Mouse (Mus musculus) cerebellum, adult 11 months (tissue): ENCODE data around the gene Spaca7.
"Not testable (repeated sequence)": the region's sequence is repeated elsewhere in the genome, so short reads cannot be mapped to it uniquely, and the experiment has no call there.

ENCODE experiments used
- DNase-seq: peaks from one replicate; pipeline ENCODE4 v3.0.0; 2022

Spaca7 gene

DNA sequence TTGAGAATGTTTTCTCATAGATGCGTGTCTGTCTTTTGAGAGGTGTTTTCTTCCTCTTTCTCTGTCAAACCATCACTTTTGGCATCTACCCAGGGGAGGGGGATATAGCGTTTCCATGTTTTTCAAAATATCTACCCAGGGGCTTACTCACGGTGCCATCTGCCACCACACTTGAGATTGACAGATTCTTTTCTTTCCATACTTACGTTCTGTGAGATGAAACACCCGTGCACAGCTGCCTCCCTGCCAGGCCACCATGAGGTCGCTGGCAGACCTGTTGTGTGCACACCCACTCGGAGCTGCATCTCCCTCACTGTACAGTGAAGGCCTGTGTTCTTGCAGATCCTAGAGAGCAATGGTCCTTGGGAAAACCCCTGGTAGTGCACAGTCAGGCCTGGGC is 40.4 kb downstream of the Spaca7 start:
- no peak for DNase-seq

DNA sequence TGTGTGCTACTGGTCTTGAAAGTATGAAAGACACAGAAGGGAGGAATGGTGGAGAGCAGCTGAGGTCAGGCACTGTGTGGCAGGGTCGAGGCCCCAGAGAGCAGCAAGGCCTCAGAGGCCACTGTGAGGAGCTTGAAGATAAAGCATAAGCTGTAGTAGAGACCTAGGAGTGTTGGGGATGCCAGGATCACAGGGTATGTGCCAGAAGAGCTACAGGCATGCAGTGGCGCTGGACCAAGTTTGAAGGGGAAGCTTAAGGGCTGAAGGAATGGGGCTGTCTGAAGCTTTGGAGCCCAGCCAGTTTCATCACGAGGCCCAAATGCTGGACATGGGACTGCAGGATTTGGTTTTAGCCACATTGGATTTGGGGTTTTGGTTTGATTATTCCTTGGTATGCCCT is 44.5 kb downstream of the Spaca7 start:
- not testable (repeated sequence) for DNase-seq

DNA sequence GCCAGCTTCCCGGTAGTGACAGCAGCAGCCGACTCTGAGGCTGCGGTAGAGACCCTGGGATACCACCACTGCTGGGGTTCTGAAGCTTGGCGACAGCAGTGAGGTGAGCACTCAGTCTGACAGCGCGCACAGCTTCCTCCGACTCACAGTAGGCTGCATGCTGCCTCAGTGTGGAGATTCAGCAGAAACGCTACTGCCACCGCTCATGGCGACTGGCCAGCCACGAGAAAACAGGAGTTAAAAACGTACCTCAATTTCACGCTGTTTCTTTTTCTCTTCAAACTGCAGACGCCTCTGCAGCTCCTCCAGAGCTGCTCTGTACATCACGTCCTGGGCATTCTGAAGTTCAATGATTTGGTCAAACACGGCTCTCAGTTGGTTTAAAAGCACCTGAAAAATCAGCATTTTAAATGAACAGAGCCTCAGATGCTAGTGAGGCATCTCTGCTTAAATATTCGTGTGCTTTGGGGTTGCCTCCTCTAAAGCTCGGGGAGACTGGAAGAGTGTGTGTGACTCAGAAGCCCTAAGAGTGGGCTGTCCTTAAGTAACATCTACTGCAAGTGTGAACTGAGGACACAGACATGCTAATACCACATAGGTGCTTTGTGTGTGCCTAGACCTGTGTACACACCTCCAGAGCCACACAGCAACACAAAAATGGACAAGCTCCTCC is 48.9 kb downstream of the Spaca7 start:
- no peak for DNase-seq

DNA sequence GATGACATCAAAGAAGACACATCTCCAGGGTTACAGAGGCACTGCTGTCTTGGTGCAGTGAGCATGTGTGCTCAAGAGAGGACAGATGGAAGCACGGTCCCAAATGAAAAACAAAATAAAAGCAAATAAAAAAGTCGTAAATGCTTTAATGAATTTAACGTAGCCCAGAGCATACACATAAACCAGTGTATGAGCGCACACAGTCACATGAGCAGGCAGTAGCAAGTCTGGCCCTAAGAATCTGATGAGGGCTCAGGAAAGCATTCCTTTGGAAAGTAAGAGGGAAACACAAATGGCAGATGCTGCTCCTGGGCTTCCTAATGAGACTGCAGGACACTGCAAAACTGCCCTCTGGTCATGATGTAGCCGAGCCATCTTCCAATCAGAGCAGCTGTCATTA is 53.1 kb downstream of the Spaca7 start:
- no peak for DNase-seq

DNA sequence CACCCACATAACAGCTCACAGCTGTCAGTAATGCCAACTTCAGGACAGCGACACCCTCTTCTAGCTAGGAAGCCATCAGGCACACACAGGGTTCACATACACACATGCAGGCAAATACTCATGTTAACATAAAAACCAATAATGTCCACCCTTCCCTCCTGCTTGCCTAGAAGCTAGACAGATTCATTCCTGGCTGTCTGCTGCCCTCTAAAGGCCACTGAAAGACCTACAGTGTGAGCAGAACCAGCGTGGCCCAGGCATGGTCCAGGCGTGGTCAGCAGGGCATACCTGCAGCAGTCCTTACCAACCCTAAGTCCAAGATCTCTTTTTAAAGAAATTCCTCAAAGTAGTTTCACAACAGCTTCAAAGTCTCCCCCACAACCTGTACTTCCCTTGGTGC is 56.2 kb downstream of the Spaca7 start:
- DNase-seq, result peak; percentile 28

DNA sequence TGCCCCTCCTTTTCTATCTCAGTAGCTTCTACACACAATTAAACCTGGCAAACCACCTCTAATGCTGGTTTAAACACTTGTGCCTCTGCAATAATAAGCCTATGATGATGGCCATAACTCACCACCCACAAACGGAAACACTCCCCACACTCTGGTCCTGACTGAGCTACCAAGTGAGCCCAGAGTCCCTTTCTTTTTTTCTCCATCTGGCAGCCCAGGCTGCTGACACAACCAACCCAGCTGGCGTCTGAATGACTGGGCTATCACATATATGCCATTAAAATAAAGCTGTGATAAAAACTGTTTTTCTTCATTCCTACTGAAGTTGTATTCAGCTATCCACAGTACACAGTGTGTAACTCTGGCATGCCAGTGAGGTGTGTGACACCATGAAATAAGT is 62.5 kb downstream of the Spaca7 start:
- DNase-seq, result no peak

DNA sequence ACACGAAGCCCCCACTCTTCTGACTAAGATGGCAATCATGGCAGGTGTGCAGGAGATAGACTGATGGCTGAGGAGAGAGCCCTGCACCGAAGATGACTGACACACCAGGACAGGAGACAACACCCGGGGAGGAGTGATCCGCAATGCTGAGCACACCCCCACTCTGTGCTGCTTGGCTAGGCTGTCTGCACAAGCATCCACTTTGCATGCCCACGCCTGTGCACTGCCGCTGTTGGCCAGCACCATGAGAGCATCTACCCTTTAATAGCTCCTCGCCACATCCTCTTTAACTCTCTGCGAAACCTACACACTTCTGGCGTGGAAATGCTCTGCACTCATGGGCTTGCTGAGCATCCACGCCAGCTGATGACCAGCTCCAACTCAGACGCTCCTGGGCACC is 65.6 kb downstream of the Spaca7 start:
- DNase-seq, result no peak

DNA sequence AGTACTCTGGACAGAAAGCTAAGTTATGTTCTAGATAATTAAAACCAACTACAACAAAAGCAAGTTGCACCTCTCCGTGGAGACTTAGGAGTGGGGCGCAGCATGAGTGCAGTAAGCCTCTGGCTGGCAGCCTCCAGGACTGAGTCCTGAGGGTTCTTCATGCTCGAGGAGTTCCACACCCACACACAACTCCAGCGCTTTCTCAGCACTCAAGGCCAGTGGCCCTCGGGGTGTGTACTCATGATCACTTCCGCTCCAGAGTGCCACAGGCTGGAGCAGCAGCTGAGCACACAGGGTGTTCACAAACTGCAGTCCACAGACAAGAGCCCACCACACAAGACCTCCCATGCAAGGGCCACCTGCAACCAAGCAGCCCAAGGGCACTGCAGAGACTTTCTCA is 68.7 kb downstream of the Spaca7 start:
- no peak for DNase-seq

DNA sequence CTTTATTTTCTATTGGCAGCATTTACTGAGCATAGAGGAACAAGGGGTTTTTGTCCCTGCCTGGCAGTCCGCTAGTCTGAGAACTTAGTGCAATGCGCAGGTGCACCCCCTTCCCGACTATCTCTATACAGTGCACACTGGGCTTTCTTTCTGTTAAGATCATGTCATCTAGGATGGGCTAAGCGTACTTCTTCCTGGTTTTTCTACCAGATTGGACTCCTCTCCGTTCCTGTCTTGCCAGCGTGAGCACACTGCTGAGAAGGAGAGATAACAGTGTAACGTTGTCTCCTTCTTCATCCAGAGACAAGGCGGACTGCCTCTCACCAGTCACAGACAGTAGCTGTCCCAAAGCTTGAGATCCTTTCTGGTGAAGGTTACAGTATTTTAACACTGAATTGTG is 71.5 kb downstream of the Spaca7 start:
- no peak for DNase-seq

DNA sequence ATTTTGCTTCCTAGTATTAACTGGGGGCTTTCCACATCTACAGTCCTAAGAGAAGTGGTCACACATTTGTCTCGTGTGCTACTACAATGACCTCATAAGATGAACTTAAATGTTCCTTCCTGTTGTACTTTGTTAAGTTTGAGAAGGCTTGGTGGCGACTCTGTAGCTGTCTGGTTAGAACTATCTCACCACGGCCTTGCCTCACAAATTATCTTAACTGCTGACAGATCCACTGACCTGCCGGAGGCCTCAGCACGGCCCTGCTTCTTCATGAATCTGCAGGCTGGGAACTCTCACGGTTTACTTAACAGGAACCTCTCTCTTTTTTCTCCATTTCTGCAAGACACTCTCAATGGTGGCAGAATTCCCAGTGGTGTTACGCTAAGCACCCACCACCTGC is 72.1 kb downstream of the Spaca7 start:
- no peak for DNase-seq

DNA sequence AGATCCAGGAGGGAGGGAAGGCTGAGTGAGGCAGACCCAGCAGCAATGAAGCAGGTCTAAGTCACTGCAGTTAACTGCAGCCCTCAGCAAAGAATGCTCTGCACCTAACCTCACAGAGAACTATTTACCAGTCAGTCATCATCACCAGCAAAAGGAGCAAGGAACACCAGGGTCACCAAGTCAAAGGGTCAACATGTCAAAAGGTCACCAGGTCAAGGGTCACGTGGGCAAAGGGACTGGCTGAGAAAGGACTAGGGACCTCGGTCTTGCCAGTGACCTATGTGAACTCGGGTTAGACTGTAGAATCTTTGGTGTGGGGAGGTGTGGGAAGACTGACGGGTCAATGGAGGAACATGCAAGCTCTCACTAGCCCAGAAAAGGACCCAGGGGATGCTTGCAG is 73.7 kb downstream of the Spaca7 start:
- no peak for DNase-seq

DNA sequence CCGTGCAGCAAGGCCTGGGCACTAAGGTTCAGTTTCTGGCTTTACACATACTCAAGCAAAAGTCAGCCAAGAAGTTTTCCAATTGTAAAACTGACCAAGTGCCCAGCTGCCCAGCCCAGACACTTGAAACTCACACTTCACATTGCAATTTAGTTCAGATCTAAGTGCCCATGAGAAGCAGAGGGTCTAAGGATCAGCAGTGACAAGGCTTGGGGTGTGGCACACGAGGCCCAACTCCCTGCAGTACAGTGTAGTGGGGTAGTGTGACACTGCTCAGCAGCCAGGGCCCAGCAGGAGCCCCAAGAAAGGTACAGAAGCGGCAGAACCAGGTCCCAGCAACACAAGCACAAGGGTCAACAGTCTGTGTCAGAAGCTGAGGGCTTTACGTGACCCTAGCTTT is 76.1 kb downstream of the Spaca7 start:
- no peak for DNase-seq
